Comparison of ENCODE assay signal across 8 mouse cellular contexts in the genomic region with DNA sequence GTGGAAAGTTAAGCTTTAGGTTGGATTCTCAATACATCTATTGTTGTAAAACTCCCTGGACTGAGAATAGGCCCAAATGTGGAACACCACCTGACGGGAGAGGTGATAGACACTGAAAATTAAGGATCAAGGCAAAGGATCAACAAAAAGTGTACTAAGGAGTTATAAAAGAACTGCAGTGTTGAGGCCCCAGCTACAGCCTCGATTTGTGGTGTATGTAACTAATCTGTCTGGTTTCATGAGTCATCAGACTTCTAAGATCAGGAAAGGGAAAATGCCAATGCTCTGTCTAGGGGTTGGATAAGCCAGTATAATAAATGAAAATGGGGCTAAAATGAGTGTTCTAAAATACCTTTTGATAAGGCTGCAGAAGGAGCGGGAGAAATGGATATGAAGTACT. TPM values are rescaled to one million over a fixed set of nuclear protein-coding genes. Genes with fewer than 3 reads are reported as not detected.
DNase-seq lines count a peak whose midpoint lies in the region; ATAC-seq and TF ChIP-seq lines count a peak whose summit lies in the region.

No protein-coding gene starts in this region.

- H3K9me3 ChIP-seq in heart, postnatal 0 days (replicated peaks; ENCODE audit: control insufficient read depth, low read length), result no peaks in the 10 kb centered on the region
- H3K9me3 ChIP-seq in midbrain, embryonic 13.5 days, result no peaks in the 10 kb centered on the region

- H3K4me2 ChIP-seq in heart, postnatal 0 days (ENCODE audit: low read depth, low read length), result peak overlapping the region; percentile 68
- peak overlapping the region; percentile 92 for H3K4me2 ChIP-seq in midbrain, embryonic 13.5 days (replicated peaks)

- 11% methylated on average over 3 of the region's 3 CpGs for WGBS in heart, postnatal 0 days
- 25% methylated on average over 3 of the region's 3 CpGs for WGBS in midbrain, embryonic 13.5 days

- intact Hi-C loops in gastrocnemius, postnatal 14 days (cut with DNase I; ENCODE audit: low total_unique reads), result no loop called here

- peak overlapping the region; percentile 48 for H3K9ac ChIP-seq in heart, postnatal 0 days (replicated peaks; ENCODE audit: low read depth, low read length)
- peak overlapping the region; percentile 99 for H3K9ac ChIP-seq in midbrain, embryonic 13.5 days (replicated peaks)

- TF ChIP-seq CTCF in heart, postnatal 0 days (IDR thresholded peaks at IDR 0.05; ENCODE audit: low read depth), result no peak

- H3K36me3 ChIP-seq in heart, postnatal 0 days (replicated peaks; ENCODE audit: control insufficient read depth, insufficient read depth, low read length), result peaks cover 7% of the 10 kb centered on the region; the same call in 1 of the 2 replicates
- H3K36me3 ChIP-seq in midbrain, embryonic 13.5 days, result no peaks in the 10 kb centered on the region

- DNase-seq in kidney, adult 9 months, result peak; percentile 17
- no peak for DNase-seq in kidney, adult 8-10 months
- DNase-seq in MN1 (ENCODE audit: low spot score), result peak; percentile 43
- DNase-seq in heart, postnatal 0 days (ENCODE audit: low spot score), result no peak
- DNase-seq in urinary bladder, postnatal 25 days (ENCODE audit: low spot score), result no peak
- no peak for DNase-seq in gastrocnemius, postnatal 14 days
- no peak for DNase-seq in T-cell, adult 2 months (ENCODE audit: low spot score)

- H3K27ac ChIP-seq in heart, postnatal 0 days (ENCODE audit: low read depth), result peak overlapping the region; percentile 100
- peak overlapping the region; percentile 100 for H3K27ac ChIP-seq in midbrain, embryonic 13.5 days

- no peak for TF ChIP-seq EP300 in heart, postnatal 0 days (IDR thresholded peaks at IDR 0.05; ENCODE audit: low read depth)

- peak overlapping the region; percentile 78 for H3K4me3 ChIP-seq in heart, postnatal 0 days (ENCODE audit: low read depth, low read length)
- H3K4me3 ChIP-seq in midbrain, embryonic 13.5 days (replicated peaks), result peak overlapping the region; percentile 96

- H3K27me3 ChIP-seq in heart, postnatal 0 days (ENCODE audit: control insufficient read depth, insufficient read depth, low read length), result no peaks in the 10 kb centered on the region
- H3K27me3 ChIP-seq in midbrain, embryonic 13.5 days, result no peaks in the 10 kb centered on the region

- H3K4me1 ChIP-seq in heart, postnatal 0 days (ENCODE audit: control insufficient read depth, insufficient read depth), result peaks cover 22% of the 10 kb centered on the region; the same call in 1 of the 2 replicates
- H3K4me1 ChIP-seq in midbrain, embryonic 13.5 days (replicated peaks), result peaks cover 50% of the 10 kb centered on the region

- no peak for ATAC-seq in heart, postnatal 0 days (ENCODE audit: insufficient read depth, low read depth)
- no peak for ATAC-seq in midbrain, embryonic 13.5 days

RNA-seq across cellular contexts. Expression of a gene that starts 1.9 kb away (rescaled TPM):
- total RNA-seq in heart, postnatal 0 days (2014; rRNA removed; ENCODE audit: low replicate concordance), result 55.0 and 62.3 TPM in 2 replicates
- 27.5 and 28.1 TPM in 2 replicates for polyA plus RNA-seq in heart, postnatal 0 days (2015; fragmentation: Nextera tagmentation; extraction: Ambion mirVana)
- 56.6 and 58.5 TPM in 2 replicates for polyA plus RNA-seq in midbrain, embryonic 13.5 days (2015; fragmentation: Nextera tagmentation; extraction: Ambion mirVana)
- total RNA-seq in gastrocnemius, postnatal 14 days (2021), result 10 to 100 TPM; 36.4 to 41.2 TPM

RNA-seq across cellular contexts. Expression of a gene that starts 29.2 kb away (rescaled TPM):
- 22.6 and 29.8 TPM in 2 replicates for total RNA-seq in heart, postnatal 0 days (2014; rRNA removed; ENCODE audit: low replicate concordance)
- polyA plus RNA-seq in heart, postnatal 0 days (2015; fragmentation: Nextera tagmentation; extraction: Ambion mirVana), result 28.3 and 28.8 TPM in 2 replicates
- polyA plus RNA-seq in midbrain, embryonic 13.5 days (2015; fragmentation: Nextera tagmentation; extraction: Ambion mirVana), result 57.0 and 59.0 TPM in 2 replicates
- total RNA-seq in gastrocnemius, postnatal 14 days (2021), result 10 to 100 TPM; 15.3 TPM

Comparison
In these comparisons a context has a peak if more than half of its experiments do, and no peak if none do; other contexts are left out.
1. DNase-seq: peak in kidney, adult 9 months (single experiment) and MN1 (single experiment); none in kidney, adult 8-10 months (0 of 2), heart, postnatal 0 days (single experiment), urinary bladder, postnatal 25 days (single experiment), gastrocnemius, postnatal 14 days (single experiment) and T-cell, adult 2 months (single experiment).